In genomic region chr16:4971626-4972025, GRCm38 (mm10) we compare ENCODE assay signal across 18 mouse cellular contexts. TPM values are rescaled to one million over a fixed set of nuclear protein-coding genes. Genes with fewer than 3 reads are reported as not detected.
A peak's percentile ranks its signal among the peaks of the same experiment; 100 is the strongest.
DNase-seq lines count a peak whose midpoint lies in the region; ATAC-seq and TF ChIP-seq lines count a peak whose summit lies in the region.
"Had no signal": no experiment of that assay in that cellular context is flagged by ENCODE, and none has a peak within 500 bp of the region (broad histone marks: within the 10 kb centered on the region; RNA-seq: fewer than 3 reads in every experiment).

No protein-coding gene starts in this region.

- H3K36me3 ChIP-seq in kidney, adult 2 months (ENCODE audit: control insufficient read depth, insufficient read depth, low read length) = no peaks in the 10 kb centered on the region
- H3K36me3 ChIP-seq in kidney, embryonic 15.5 days = no peaks in the 10 kb centered on the region
- no peaks in the 10 kb centered on the region for H3K36me3 ChIP-seq in splenic B cell, adult 2 months (ENCODE audit: control insufficient read depth, insufficient read depth, low read length, poor library complexity, severe bottlenecking)
- H3K36me3 ChIP-seq: forebrain, embryonic 15.5 days; stomach, embryonic 15.5 days had no signal

- no peaks in the 10 kb centered on the region for H3K9me3 ChIP-seq in kidney, embryonic 15.5 days (replicated peaks)
- H3K9me3 ChIP-seq: forebrain, embryonic 15.5 days; hindbrain, embryonic 13.5 days; stomach, embryonic 15.5 days had no signal

- ATAC-seq in kidney, embryonic 15.5 days (replicated peaks; ENCODE audit: low FRiP score) = no peak
- ATAC-seq: forebrain, embryonic 15.5 days had no signal

- H3K27me3 ChIP-seq in kidney, adult 2 months (replicated peaks; ENCODE audit: control insufficient read depth, insufficient read depth, low read length) = no peaks in the 10 kb centered on the region
- H3K27me3 ChIP-seq in kidney, embryonic 15.5 days = no peaks in the 10 kb centered on the region
- no peaks in the 10 kb centered on the region for H3K27me3 ChIP-seq in splenic B cell, adult 2 months (ENCODE audit: control insufficient read depth, insufficient read depth, low read length, poor library complexity, severe bottlenecking)
- H3K27me3 ChIP-seq: forebrain, embryonic 15.5 days; hindbrain, embryonic 13.5 days; stomach, embryonic 15.5 days had no signal

- WGBS in kidney, adult 2 months = 56% methylated on average over 4 of the region's 4 CpGs
- WGBS in kidney, embryonic 15.5 days = 75% methylated on average over 4 of the region's 4 CpGs

- intact Hi-C loops in gastrocnemius, postnatal 14 days (cut with DNase I; ENCODE audit: low total_unique reads) = no loop called here

- TF ChIP-seq CTCF in kidney, adult 2 months (conservative IDR thresholded peaks at IDR 0.05; ENCODE audit: insufficient read depth, insufficient read length, low read depth, low read length) = no peak

- no peak overlapping the region for H3K4me2 ChIP-seq in kidney, embryonic 15.5 days
- H3K4me2 ChIP-seq: forebrain, embryonic 15.5 days; hindbrain, embryonic 13.5 days; midbrain, embryonic 11.5 days; stomach, embryonic 15.5 days had no signal

- no peak for TF ChIP-seq POLR2A in kidney, adult 2 months (IDR thresholded peaks at IDR 0.05; ENCODE audit: low read depth, low read length)

- no peak overlapping the region for H3K4me3 ChIP-seq in kidney, adult 2 months (ENCODE audit: insufficient read depth, low read depth, low read length)
- H3K4me3 ChIP-seq in kidney, embryonic 15.5 days (replicated peaks) = no peak overlapping the region
- H3K4me3 ChIP-seq: forebrain, embryonic 15.5 days; hindbrain, embryonic 13.5 days; myocyte; stomach, embryonic 15.5 days had no signal

- no peak overlapping the region for H3K9ac ChIP-seq in kidney, embryonic 15.5 days
- H3K9ac ChIP-seq: forebrain, embryonic 15.5 days; hindbrain, embryonic 13.5 days; liver, embryonic 14.5 days; stomach, embryonic 15.5 days had no signal

- no peak overlapping the region for H3K27ac ChIP-seq in kidney, adult 2 months (ENCODE audit: insufficient read depth, low read depth, low read length)
- H3K27ac ChIP-seq in kidney, embryonic 15.5 days = no peak overlapping the region
- H3K27ac ChIP-seq: forebrain, embryonic 15.5 days; hindbrain, embryonic 13.5 days; liver, embryonic 14.5 days; stomach, embryonic 15.5 days had no signal

- H3K4me1 ChIP-seq in kidney, adult 2 months (ENCODE audit: control insufficient read depth, insufficient read depth, low read length) = no peaks in the 10 kb centered on the region
- H3K4me1 ChIP-seq in kidney, embryonic 15.5 days = no peaks in the 10 kb centered on the region
- H3K4me1 ChIP-seq: forebrain, embryonic 15.5 days; hindbrain, embryonic 13.5 days; stomach, embryonic 15.5 days had no signal

- peak; percentile 27 for DNase-seq in kidney, adult 2 months
- peak; percentile 53 for DNase-seq in thymus, postnatal 4 days
- no peak for DNase-seq in thymus, postnatal 10 days (ENCODE audit: low spot score in 2 of 2)
- DNase-seq in lung, adult 18-20 months = peak; percentile 38 to 64
- peak; percentile 46 for DNase-seq in splenic B cell, adult 2 months (ENCODE audit: low read depth, low spot score)
- DNase-seq in layer of hippocampus, adult 11-12 months (ENCODE audit: low spot score) = no peak
- DNase-seq in gastrocnemius, postnatal 14 days = no peak
- DNase-seq: adrenal gland, postnatal 10 days; gastrocnemius, postnatal 25 days; right cerebral cortex, postnatal 25 days had no signal

RNA-seq across cellular contexts. Expression of gene Anks3, which starts 7.6 kb away (rescaled TPM):
- 50.7 and 61.1 TPM in 2 replicates for polyA plus RNA-seq in kidney, adult 2 months (2012; rRNA removed)
- polyA plus RNA-seq in kidney, embryonic 15.5 days (2015; fragmentation: Nextera tagmentation; extraction: Ambion mirVana) = 59.7 and 69.3 TPM in 2 replicates
- total RNA-seq in gastrocnemius, postnatal 14 days (2021) = 10 to 100 TPM in 1 of 2 experiments, 1 to 10 TPM in 1; 9.9 to 10.7 TPM

RNA-seq across cellular contexts. Expression of gene Sept12, which starts 26.0 kb away (rescaled TPM):
- polyA plus RNA-seq in kidney, adult 2 months (2012; rRNA removed) = 0.33 TPM in 1 of 2 replicates, not detected in the other
- not detected in 2 replicates for polyA plus RNA-seq in kidney, embryonic 15.5 days (2015; fragmentation: Nextera tagmentation; extraction: Ambion mirVana)
- not detected for total RNA-seq in gastrocnemius, postnatal 14 days (2021)
- total RNA-seq: adrenal gland, postnatal 10 days; gastrocnemius, postnatal 25 days; left cerebral cortex, postnatal 25 days had no signal
- polyA plus RNA-seq: forebrain, embryonic 15.5 days; hindbrain, embryonic 13.5 days; midbrain, embryonic 11.5 days; stomach, embryonic 15.5 days had no signal

RNA-seq across cellular contexts. Expression of gene Nudt16l1, which starts 33.1 kb away (rescaled TPM):
- 137 and 145 TPM in 2 replicates for polyA plus RNA-seq in kidney, adult 2 months (2012; rRNA removed)
- polyA plus RNA-seq in kidney, embryonic 15.5 days (2015; fragmentation: Nextera tagmentation; extraction: Ambion mirVana) = 151 and 155 TPM in 2 replicates
- total RNA-seq in gastrocnemius, postnatal 14 days (2021) = 10 to 100 TPM; 23.3 to 23.8 TPM

RNA-seq across cellular contexts. Expression of gene Smim22, which starts 35.5 kb away (rescaled TPM):
- 156 and 232 TPM in 2 replicates for polyA plus RNA-seq in kidney, adult 2 months (2012; rRNA removed)
- 11.2 and 13.7 TPM in 2 replicates for polyA plus RNA-seq in kidney, embryonic 15.5 days (2015; fragmentation: Nextera tagmentation; extraction: Ambion mirVana)
- total RNA-seq in gastrocnemius, postnatal 14 days (2021) = not detected
- total RNA-seq: gastrocnemius, postnatal 25 days; left cerebral cortex, postnatal 25 days had no signal
- polyA plus RNA-seq: midbrain, embryonic 11.5 days had no signal

RNA-seq across cellular contexts. Expression of gene Rogdi, which starts 41.7 kb away (rescaled TPM):
- 251 and 286 TPM in 2 replicates for polyA plus RNA-seq in kidney, adult 2 months (2012; rRNA removed)
- 93.5 and 101 TPM in 2 replicates for polyA plus RNA-seq in kidney, embryonic 15.5 days (2015; fragmentation: Nextera tagmentation; extraction: Ambion mirVana)
- 10 to 100 TPM; 11.1 to 11.3 TPM for total RNA-seq in gastrocnemius, postnatal 14 days (2021)

Comparison
In these comparisons a context has a peak if more than half of its experiments do, and no peak if none do; other contexts are left out.
1. DNase-seq: peak in kidney, adult 2 months (single experiment), thymus, postnatal 4 days (single experiment), lung, adult 18-20 months (2 of 2) and splenic B cell, adult 2 months (single experiment); none in thymus, postnatal 10 days (0 of 2), layer of hippocampus, adult 11-12 months (single experiment) and gastrocnemius, postnatal 14 days (single experiment).